Mouse (Mus musculus): ENCODE data around the gene Gnai2.

DNA sequence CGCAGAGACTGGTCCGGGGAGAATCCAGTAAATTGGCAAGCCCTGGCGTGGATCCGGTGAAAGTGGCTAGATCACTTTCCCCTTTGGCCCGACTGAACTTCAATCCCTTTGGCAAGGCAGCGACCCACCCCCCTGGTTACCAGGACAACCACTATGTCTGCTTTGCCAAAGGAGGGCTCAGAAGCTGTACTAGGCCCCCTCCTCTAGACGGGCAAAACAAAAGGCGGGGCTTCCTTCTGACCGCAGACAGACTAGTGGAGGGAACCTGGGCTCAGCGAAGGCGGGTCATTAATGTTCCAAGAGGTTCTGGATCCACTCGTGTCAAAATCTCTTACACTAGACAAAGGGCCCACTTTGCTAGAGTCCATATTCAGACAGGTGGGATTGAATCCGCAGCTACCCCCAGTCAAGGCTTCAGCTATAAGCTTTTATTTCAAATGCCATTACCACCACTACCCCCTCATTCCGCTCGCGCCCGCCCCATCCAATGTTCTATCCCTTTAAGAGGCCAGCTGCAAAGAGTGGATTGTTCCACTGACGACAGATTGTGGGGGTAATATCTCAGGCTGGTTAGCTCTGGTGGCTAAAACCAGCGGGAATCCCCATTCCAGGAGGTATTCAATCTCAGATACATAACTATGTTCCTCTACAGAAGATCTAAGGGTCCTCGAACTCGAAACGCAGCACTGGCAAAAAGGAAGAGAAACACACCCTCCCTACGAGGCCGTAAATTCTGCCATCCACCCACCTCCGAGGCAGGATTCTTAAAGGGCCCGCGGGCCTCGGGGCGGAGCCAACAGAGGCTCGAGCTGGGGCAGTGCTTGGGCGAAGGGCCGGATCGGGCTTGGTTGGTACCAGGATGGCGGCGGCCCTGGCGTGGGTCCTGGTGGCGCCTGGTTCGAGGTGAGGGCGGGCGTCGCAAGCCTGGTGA, 66.6 kb downstream of the Gnai2 start:
- no peak for TF ChIP-seq MYOG (IDR thresholded peaks at IDR 0.05; ENCODE audit: control insufficient read depth in 1 of 3, insufficient read depth in 1 of 3, insufficient read length in 2 of 3, low read depth in 2 of 3)
- TF ChIP-seq POLR2A (IDR thresholded peaks at IDR 0.05; ENCODE audit: insufficient read length, low read depth) = peak; percentile 73
- TF ChIP-seq TCF12 (IDR thresholded peaks at IDR 0.05; ENCODE audit: insufficient read depth, poor library complexity, severe bottlenecking) = no peak
- TF ChIP-seq USF1 (IDR thresholded peaks at IDR 0.05; ENCODE audit: low read depth) = no peak

Measured in myocyte (in vitro differentiated cells).